Mouse (Mus musculus): ENCODE measurements around the gene Pou6f2. TPM values are rescaled to one million over a fixed set of nuclear protein-coding genes. Genes with fewer than 3 reads are reported as not detected.

Gene Pou6f2
- total RNA-seq (2021): not detected
- long read RNA-seq, experiment 1: 0 reads
- long read RNA-seq, experiment 2: 0 reads

GRCm38 (mm10) chr13:18397586-18397985 is at the start of gene Pou6f2:
Pou6f2 (minus strand) TSS chr13:18397686.
- no peak for DNase-seq (ENCODE audit: low spot score in 2 of 2)

- DNase-seq (ENCODE audit: low spot score in 2 of 2): no peak
These were observed 42.4 kb upstream of the Pou6f2 start for GRCm38 (mm10) chr13:18439858-18440257.

GRCm38 (mm10) chr13:18387673-18388072 is 9.8 kb downstream of the Pou6f2 start:
- DNase-seq (ENCODE audit: low spot score in 2 of 2): no peak

DNA sequence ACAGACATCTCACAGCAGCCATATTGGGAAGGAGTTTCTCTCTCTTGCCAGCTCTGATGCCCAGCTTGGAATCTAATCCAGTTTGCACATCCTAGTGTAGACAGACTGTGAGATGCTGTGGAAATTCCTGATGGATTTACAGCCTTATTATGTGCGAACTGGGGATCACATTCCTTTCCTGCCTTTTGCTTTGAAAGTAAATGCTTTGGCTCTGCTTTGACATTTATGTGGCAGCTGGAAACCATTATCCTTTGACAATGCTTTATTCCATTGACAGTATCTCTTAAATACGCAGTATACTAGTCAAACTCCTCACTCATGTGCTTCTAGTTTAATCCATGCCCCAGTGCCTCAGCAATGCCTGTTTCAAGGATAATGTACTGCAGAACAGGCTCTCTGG is 34.1 kb downstream of the Pou6f2 start:
- DNase-seq (ENCODE audit: low spot score in 2 of 2): no peak

DNA sequence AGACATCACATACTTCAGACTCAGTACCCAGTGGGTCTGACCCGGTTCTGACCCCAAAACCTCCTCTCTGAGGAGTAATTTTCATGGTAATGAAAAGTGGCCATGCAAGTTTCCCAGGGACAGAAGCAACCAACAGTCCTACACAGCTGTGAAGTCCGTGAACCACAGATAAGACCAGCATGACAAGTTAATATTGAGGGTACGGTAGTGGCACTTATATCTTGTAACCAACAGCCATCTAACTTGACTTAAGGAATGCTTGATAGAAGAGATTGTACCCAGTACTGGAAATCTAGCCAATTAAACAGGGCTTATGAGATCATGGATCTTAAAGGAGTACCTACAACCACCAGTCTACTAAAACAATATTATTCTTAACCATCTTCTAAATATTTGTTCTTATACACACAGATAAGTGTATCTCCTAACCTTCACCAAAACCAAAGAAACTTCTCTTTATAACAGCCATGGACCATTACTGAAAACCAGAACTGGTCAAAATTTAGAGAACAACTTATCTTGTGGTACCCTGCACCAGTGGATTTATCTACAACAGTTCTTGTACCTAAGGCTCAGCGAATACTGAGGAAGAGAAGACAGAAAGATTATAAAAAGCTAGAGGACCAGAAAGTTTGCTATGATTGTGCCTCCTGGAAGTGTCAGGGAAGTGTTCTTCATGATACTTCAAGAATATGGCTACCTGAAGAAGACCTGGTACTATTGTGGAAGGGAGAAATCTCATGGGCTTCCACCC is 52.7 kb downstream of the Pou6f2 start:
- no peak for DNase-seq (ENCODE audit: low spot score in 2 of 2)

DNA sequence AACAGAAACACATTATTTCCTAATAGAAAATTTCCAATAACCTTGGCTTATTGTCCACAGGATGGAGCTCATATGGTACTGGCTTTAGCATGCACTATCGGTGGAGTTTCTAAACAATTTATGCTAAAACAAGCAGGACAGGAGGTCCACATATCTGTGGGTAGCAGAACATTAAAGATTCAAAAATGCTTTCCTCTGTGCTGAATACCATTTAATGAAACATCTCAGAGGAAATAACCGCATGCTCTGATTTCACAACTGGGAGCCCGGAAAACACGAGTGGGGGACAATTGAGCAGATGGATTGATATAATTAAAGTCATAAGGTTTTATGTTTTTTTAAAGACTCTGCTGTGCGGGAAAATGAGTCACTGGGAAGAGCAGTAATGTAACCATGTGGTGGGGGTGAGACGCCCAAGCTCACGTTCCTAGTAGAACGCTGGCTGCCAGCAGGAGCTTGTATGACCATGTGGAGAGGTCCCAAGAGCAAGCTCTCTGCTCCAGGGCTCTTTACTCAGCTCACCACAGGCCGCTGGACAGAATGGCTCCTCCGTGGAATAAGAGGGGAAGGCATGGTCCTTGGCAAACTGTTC is 58.5 kb downstream of the Pou6f2 start:
- no peak for DNase-seq (ENCODE audit: low spot score in 2 of 2)

GRCm38 (mm10) chr13:18338022-18338421 is 59.5 kb downstream of the Pou6f2 start:
- no peak for DNase-seq (ENCODE audit: low spot score in 2 of 2)

- DNase-seq (ENCODE audit: low spot score in 2 of 2): no peak
These were observed 63.5 kb downstream of the Pou6f2 start for GRCm38 (mm10) chr13:18334035-18334434.

DNA sequence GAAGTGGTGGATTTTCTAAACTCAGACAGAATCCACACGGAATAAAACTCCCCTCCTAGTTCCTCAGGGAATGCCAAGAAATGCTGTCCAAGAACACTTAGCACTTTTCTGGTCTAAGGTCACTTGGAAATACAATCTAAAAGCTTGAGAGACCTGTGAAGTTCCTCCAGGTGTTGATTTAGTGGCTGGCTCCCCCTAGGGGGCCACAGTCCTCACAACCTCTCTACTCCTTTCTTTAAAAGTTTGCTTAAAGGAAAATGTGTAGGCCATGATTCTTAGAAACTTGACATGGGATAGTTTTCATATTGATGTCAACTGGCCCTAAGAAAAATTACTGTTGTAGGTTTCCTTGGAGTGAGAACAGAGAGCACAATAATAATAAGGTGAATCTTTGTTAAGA is 64.9 kb downstream of the Pou6f2 start:
- DNase-seq (ENCODE audit: low spot score in 2 of 2): no peak

GRCm38 (mm10) chr13:18323980-18324678 is 73.4 kb downstream of the Pou6f2 start:
- DNase-seq (ENCODE audit: low spot score in 2 of 2): no peak

GRCm38 (mm10) chr13:18323407-18323806 is 74.1 kb downstream of the Pou6f2 start:
- no peak for DNase-seq (ENCODE audit: low spot score in 2 of 2)

DNA sequence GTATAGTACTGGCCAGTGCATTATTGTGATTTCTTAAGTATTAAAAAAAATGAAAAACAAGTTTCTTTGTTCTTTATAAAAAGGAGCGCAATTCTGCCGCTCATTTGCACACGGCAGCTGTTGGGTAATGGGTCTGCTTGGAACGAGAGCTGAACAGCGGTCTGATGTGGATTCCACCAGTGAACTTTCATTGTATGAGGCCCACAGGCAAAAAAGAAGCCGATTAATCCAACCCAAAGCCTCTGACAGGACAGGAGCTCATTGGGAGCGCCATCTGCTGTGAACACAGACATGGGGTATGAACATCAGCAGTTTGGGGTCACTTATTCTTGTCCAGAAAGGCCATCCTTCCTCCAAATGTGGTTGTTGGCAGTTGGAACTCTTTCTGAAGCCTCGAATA is 84.9 kb downstream of the Pou6f2 start:
- DNase-seq (ENCODE audit: low spot score in 2 of 2): no peak

- no peak for DNase-seq (ENCODE audit: low spot score in 2 of 2)
These were observed 88.5 kb downstream of the Pou6f2 start for GRCm38 (mm10) chr13:18309024-18309423.

- no peak for DNase-seq (ENCODE audit: low spot score in 2 of 2)
These were observed 90.9 kb downstream of the Pou6f2 start for GRCm38 (mm10) chr13:18306506-18307145.

DNA sequence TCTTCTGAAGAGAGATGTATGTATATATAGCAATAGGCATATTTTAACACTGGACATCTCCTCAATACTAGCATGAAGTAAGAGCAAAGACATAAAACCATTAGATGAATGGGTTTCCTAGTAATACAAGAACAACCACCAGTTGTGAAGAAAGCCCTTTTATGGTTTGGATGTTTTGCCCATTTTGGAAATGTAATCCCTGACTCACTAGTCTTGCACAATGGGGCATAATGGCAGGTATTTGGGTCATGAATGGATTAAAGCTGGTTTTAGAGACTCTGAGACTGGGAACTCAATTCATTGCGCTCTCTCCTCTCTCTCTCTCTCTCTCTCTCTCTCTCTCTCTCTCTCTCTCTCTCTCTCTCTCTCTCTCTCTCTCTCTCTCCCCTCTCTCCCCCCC is 97.5 kb downstream of the Pou6f2 start:
- DNase-seq (ENCODE audit: low spot score in 2 of 2): no peak

- no peak for DNase-seq (ENCODE audit: low spot score in 2 of 2)
These were observed 104.0 kb downstream of the Pou6f2 start for GRCm38 (mm10) chr13:18293438-18293837.

GRCm38 (mm10) chr13:18290253-18290914 is 107.1 kb downstream of the Pou6f2 start:
- no peak for DNase-seq (ENCODE audit: low spot score in 2 of 2)

DNA sequence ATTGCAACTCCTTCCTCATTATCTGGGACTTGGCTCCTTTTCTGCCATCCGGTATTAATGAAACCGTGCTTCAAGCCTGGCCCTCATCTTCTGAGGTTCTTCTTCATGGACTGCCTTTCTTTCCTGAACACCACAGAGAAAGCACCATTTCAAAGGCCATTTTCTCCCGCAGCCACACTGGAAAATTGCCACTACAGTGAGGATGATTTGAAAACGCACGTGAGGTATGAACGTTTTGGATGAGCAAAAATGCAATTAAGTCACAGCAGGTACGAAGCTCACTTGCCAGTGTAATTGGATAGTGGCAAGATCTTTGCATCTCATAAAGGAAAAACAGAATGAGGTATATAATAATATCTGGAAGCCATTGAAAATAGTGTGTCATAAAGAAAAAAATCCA is 110.0 kb downstream of the Pou6f2 start:
- no peak for DNase-seq (ENCODE audit: low spot score in 2 of 2)

- DNase-seq (ENCODE audit: low spot score in 2 of 2): no peak
These were observed 115.0 kb downstream of the Pou6f2 start for GRCm38 (mm10) chr13:18282361-18282982.

DNA sequence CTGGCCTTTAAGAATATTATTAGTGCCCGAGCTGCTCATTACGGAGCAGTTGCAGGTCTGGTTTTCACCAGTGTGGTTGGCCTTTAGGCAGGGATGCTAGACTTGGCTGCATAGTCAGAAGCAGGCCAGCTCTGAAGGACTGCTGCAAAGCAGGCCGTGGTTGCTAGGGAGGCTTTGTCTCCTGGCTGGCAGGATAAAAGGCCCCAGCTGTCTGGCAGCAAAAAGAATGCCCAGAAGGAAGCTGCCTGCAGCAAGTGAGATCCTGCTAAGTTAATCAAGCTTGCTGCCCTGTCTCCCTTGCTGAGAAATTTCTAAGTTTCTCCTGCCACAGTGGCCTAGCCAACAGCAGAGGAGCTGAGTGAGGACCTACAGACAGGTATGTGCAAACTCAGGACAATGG is 116.4 kb downstream of the Pou6f2 start:
- no peak for DNase-seq (ENCODE audit: low spot score in 2 of 2)

GRCm38 (mm10) chr13:18253131-18253530 is 144.4 kb downstream of the Pou6f2 start:
- no peak for DNase-seq (ENCODE audit: low spot score in 2 of 2)

Measured in gastrocnemius, postnatal 4 days (tissue).